Mouse (Mus musculus) hindbrain, postnatal 0 days (tissue): ENCODE data around the gene Lrrc59. TPM values are rescaled to one million over a fixed set of nuclear protein-coding genes. Genes with fewer than 3 reads are reported as not detected.
"Not testable (repeated sequence)": the region's sequence is repeated elsewhere in the genome, so short reads cannot be mapped to it uniquely, and the experiment has no call there.

ENCODE experiments used
- ATAC-seq: fragments of 200-750 bp; cut with Nextera tagmentation; 2 replicates; pipeline ENCODE4 v1.8.0; 2017; ENCODE audit warnings: mild to moderate bottlenecking, moderate TSS enrichment, moderate library complexity
- DNase-seq: peaks from one replicate; pipeline ENCODE4 v3.0.0-alpha.2; 2015; ENCODE audit warnings: low spot score
- H3K27ac ChIP-seq: fragments of 300-500 bp; sonication (generic); 2 replicates; pipeline ENCODE4 v1.5.1; 2014; ENCODE audit warnings: mild to moderate bottlenecking
- H3K27me3 ChIP-seq: fragments of 300-500 bp; sonication (generic); 2 replicates; pipeline ENCODE4 v1.6.1; 2014; ENCODE audit warnings: low read length, mixed read lengths; ENCODE audit not compliant: insufficient read depth
- H3K36me3 ChIP-seq: fragments of 300-500 bp; sonication (generic); 2 replicates; pipeline ENCODE4 v1.6.1; 2014; ENCODE audit warnings: low read length, mixed read lengths; ENCODE audit not compliant: insufficient read depth
- H3K4me1 ChIP-seq: fragments of 300-500 bp; sonication (generic); 2 replicates; pipeline ENCODE4 v1.6.1; 2014; ENCODE audit warnings: antibody characterized with exemption, low read length, mixed read lengths; ENCODE audit not compliant: insufficient read depth
- H3K4me2 ChIP-seq: fragments of 300-500 bp; sonication (generic); 2 replicates; pipeline ENCODE4 v1.6.1; 2014; ENCODE audit warnings: low read depth, mild to moderate bottlenecking, low read length, moderate library complexity, mixed read lengths
- H3K4me3 ChIP-seq: fragments of 300-500 bp; sonication (generic); 2 replicates; pipeline ENCODE4 v1.5.1; 2014; ENCODE audit warnings: low read length
- H3K9ac ChIP-seq: fragments of 300-500 bp; sonication (generic); replicated peaks from 2 replicates; pipeline ENCODE4 v1.6.1; 2014; ENCODE audit warnings: mild to moderate bottlenecking, low read length, moderate library complexity, mixed read lengths
- H3K9me3 ChIP-seq: fragments of 300-500 bp; sonication (generic); 2 replicates; pipeline ENCODE4 v1.6.1; 2016; ENCODE audit warnings: low read length, mixed read lengths
- CTCF ChIP-seq: IDR thresholded peaks from 2 replicates; pipeline ENCODE4 v1.5.1; 2016; ENCODE audit warnings: antibody characterized with exemption, control low read depth, low read depth
- WGBS: fragments of 180-500 bp; shearing (Covaris S2); extraction: QIAGEN DNeasy Blood & Tissue Kit; methylation state at CpG from one replicate; pipeline ENCODE4 v1.1.7; 2014; 5-methylcytosine and 5-hydroxymethylcytosine counted together
- polyA plus RNA-seq: library from polyadenylated mRNA; unstranded; fragments of >200 nt; fragmentation: Nextera tagmentation; extraction: Ambion mirVana; gene quantifications from 2 replicates; pipeline ENCODE4 v1.2.1, GENCODE M21; 2015
- total RNA-seq: library from RNA; depleted of rRNA; stranded (reverse); fragments of >200 nt; gene quantifications from 2 replicates; pipeline ENCODE4 v1.2.3, GENCODE M21; 2014

The Lrrc59 gene
- total and polyA plus RNA-seq, 2 experiments from 2014 or later, result 105 to 131 TPM

DNA sequence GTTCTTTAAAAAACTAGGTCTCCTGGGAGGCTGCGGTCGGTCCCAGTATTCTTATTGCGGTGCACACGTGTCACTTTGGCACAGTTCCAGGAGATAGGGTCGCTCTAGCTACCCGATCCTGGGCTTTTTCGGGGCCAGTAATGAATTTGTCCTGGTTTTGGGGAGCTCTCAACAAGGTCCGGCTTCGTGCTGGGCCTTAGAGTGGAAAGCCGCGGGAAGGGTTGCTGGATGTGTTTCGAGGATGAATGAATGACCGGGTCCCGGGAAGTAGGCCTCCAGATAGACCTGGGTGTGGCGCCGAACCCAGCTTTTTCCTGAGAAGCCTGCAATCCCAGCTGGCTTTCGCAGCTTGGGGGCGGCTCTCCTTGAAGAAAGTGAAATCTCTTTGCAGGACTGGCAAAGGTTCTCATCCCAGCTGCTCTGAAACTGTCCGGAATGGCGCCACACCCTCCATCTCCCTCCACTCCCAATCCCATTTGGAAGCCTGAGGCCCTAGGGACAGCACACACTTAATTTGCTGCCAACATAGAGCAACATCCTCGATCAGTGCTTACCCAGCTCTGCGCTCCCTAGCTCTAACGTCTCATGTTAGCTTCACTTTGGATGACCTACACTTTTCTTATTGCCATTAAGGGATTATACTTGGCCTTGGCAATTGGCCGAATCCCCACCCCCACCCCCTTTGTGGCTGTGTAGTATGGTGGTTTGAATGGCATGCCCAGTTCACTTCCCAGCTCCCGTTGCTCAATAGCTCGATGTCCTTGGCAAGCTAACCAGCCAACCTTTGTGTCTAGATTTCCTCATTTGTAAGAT is 838 bp downstream of the Lrrc59 start:
- H3K36me3 ChIP-seq, result peaks cover 31% of the 10 kb centered on the region
- no peaks in the 10 kb centered on the region for H3K9me3 ChIP-seq
- peaks cover 6% of the 10 kb centered on the region for H3K4me1 ChIP-seq
- no peaks in the 10 kb centered on the region for H3K27me3 ChIP-seq
- no peak for ATAC-seq
- TF ChIP-seq CTCF, result no peak
- WGBS, result 9% methylated on average over 26 of the region's 26 CpGs
- DNase-seq, result peak; percentile 52
- H3K9ac ChIP-seq, result peak overlapping the region; percentile 88
- peak overlapping the region; percentile 69 for H3K4me2 ChIP-seq
- H3K27ac ChIP-seq, result peak overlapping the region; percentile 65
- H3K4me3 ChIP-seq, result peak overlapping the region; percentile 91

DNA sequence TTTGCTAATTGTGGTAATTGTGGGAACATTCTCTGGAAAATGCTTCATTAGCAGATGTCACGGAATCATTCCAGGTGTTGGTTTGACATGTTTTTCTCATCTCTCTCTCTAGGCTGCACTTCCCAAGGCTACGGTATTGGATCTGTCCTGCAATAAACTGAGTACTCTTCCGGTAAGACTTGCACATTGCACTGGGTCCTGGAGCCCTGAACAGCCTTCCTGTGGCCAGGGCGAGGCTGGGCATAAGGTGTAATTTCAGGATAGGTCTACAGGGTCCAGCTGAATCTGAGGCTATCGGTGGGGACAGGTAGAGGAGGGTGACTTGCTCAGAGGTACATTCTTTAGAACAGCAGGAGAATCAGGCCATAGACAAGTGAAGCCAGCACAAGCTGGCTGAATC is 2.4 kb downstream of the Lrrc59 start:
- no peak for DNase-seq
- Histone ChIP-seq H3K27me3 (no peaks in the 10 kb centered on the region), H3K4me2 (no peak overlapping the region), H3K9me3 (no peaks in the 10 kb centered on the region), H3K27ac (no peak overlapping the region), H3K36me3 (peaks cover 47% of the 10 kb centered on the region), H3K4me3 (no peak overlapping the region), H3K9ac (no peak overlapping the region), H3K4me1 (peaks cover 6% of the 10 kb centered on the region)
- no peak for ATAC-seq
- WGBS, result 96% methylated on average over 5 of the region's 5 CpGs
- no peak for TF ChIP-seq CTCF

DNA sequence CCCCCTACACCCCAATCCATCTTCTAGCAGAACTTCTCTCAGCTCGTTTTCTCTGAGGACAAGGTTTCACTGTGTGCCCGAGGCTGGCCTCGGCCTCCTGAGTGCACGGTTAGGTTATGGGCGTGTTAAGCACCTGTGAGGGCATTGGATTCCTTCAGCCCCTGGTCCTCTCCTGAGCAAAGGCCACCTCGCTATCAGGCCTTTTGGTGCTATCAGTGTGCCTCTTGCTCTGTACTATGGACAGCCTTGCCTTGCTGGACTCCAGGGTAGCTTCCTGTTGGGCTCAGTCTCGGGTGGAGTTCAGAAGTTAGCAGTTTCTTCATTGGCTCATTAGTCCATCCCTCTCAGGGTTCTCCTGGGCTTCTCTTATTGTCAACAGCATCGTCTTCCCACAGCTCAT is 3.4 kb downstream of the Lrrc59 start:
- no peak for TF ChIP-seq CTCF
- Histone ChIP-seq H3K9ac (no peak overlapping the region), H3K27me3 (no peaks in the 10 kb centered on the region), H3K9me3 (no peaks in the 10 kb centered on the region), H3K4me3 (no peak overlapping the region), H3K27ac (no peak overlapping the region), H3K4me2 (no peak overlapping the region), H3K36me3 (peaks cover 57% of the 10 kb centered on the region), H3K4me1 (peaks cover 6% of the 10 kb centered on the region)
- ATAC-seq (no peak), DNase-seq (no peak)
- WGBS, result 93% methylated on average over 8 of the region's 8 CpGs

DNA sequence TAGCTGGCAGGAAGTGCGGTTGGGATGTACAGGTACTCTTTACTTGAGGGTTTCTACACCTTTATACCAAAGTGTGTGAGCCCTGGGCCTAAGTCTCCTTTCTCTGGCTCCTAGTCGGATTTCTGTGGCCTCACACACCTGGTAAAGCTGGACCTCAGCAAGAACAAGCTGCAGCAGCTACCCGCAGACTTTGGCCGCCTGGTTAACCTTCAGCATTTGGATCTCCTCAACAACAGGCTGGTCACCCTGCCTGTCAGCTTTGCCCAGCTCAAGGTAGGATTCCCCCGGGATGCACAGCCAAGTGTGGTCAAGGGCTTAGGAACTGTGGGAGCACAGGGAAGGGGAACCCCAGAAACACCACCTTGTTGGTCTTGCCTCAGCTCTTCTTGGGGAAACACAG is 4.9 kb downstream of the Lrrc59 start:
- TF ChIP-seq CTCF, result no peak
- no peak for DNase-seq
- Histone ChIP-seq H3K4me3 (no peak overlapping the region), H3K4me2 (no peak overlapping the region), H3K27ac (no peak overlapping the region), H3K9me3 (no peaks in the 10 kb centered on the region), H3K27me3 (no peaks in the 10 kb centered on the region), H3K4me1 (peaks cover 6% of the 10 kb centered on the region), H3K9ac (no peak overlapping the region), H3K36me3 (peaks cover 71% of the 10 kb centered on the region)
- ATAC-seq, result no peak
- 90% methylated on average over 5 of the region's 5 CpGs for WGBS

DNA sequence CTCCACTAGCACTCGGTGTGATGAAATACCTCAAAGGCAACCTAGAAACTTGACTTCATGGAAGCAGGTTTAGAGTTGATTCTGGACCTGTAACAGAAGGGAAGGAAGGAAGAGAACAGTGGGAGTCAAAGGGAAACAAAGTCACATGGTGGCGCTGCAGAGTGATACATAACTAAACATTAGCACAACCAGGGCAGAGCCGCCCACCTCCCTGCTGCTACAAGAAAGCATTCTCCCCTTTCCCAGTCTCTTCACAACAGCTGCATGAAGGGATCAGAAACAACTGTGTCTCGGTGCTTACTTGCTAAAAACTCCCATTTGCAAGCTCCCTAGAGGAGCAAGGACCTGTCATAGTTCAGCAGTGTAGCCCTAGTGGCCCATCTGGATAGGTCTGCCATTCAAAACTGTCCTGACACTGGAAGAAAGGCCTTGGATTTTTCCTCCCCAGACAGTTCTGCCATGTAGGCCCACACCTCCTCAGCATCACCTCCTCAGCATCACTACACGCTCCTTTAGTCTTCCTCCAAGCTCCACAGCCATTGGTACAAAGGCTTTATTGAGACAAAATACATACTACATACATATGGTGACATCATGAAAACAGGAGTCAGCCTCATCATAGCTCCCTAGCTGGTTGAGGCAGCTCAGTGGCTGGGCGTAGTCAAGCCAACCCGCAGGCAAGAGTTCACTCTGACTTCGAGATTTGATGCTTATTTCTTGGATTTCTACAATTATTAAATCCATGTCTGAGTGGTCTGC is 15.1 kb downstream of the Lrrc59 start:
- ATAC-seq, result no peak

DNA sequence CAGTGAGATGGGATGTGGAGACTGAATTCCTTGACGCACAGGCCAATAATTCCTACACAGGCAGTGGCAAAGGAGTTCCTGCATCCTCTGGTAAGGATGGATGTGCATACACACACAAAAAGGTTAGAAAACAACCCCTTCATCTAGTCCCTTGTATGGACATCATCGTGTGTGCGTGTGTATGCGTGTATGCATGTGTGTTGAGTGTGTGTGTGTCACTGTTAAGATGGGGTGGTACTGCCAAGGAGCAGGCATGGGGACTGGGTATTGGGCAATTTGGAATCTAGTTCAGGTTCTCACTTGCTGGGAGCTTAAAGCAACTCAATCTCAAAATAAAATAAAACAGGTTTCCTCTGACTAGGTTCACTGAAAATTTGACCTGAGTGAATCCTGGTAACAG is 16.9 kb downstream of the Lrrc59 start:
- H3K4me3 ChIP-seq, result no peak overlapping the region
- DNase-seq, result no peak
- 97% methylated on average over 4 of the region's 4 CpGs for WGBS
- ATAC-seq, result no peak
- H3K27me3 ChIP-seq, result no peaks in the 10 kb centered on the region
- no peaks in the 10 kb centered on the region for H3K9me3 ChIP-seq
- H3K27ac ChIP-seq, result no peak overlapping the region
- no peak overlapping the region for H3K4me2 ChIP-seq
- no peak overlapping the region for H3K9ac ChIP-seq
- H3K4me1 ChIP-seq, result no peaks in the 10 kb centered on the region
- TF ChIP-seq CTCF, result no peak
- peaks cover 38% of the 10 kb centered on the region for H3K36me3 ChIP-seq

More for the DNA sequence above, 15.1 kb downstream of the Lrrc59 start:
- no peak overlapping the region for H3K27ac ChIP-seq
- no peak overlapping the region for H3K9ac ChIP-seq
- no peak for DNase-seq
- H3K4me2 ChIP-seq, result no peak overlapping the region
- whole genome bisulfite sequencing, result 85% methylated on average over 8 of the region's 8 CpGs
- no peaks in the 10 kb centered on the region for H3K4me1 ChIP-seq
- H3K27me3 ChIP-seq, result no peaks in the 10 kb centered on the region
- no peaks in the 10 kb centered on the region for H3K9me3 ChIP-seq
- no peak overlapping the region for H3K4me3 ChIP-seq
- peaks cover 56% of the 10 kb centered on the region for H3K36me3 ChIP-seq
- no peak for TF ChIP-seq CTCF

DNA sequence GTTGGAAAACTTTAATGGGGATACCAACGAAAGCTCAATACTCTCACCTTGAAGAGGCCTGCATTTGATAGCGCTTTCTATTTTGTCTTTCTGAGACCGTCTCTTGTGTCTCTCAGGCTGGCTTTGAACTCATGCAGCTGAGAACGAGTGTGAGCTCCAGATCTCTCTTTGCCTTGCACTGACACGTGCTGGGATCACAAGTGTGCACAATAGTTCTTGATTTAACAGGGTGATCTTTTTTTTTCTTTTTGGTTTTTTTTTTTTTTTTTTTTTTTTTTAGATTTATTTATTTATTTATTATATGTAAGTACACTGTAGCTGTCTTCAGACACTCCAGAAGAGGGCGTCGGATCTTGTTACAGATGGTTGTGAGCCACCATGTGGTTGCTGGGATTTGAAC is 21.7 kb downstream of the Lrrc59 start:
- ATAC-seq, DNase-seq: not testable (repeated sequence)

More for the DNA sequence above, 21.7 kb downstream of the Lrrc59 start:
- H3K4me2 ChIP-seq, H3K27me3 ChIP-seq, H3K27ac ChIP-seq, H3K9me3 ChIP-seq, H3K4me3 ChIP-seq, H3K9ac ChIP-seq, H3K4me1 ChIP-seq, H3K36me3 ChIP-seq: not testable (repeated sequence)
- WGBS, result 95% methylated on average over 5 of the region's 7 CpGs
